Mouse (Mus musculus) C2C12 (cell line): ENCODE measurements at regions not wholly inside any gene's neighbourhood (a gene's known extent, or its start where the extent isn't known, plus 50 kb on each side); places are given as distances from the start of the nearest gene placed in this dataset.

Experiments
- H3K27me3 ChIP-seq: one replicate; pipeline ENCODE4 v1.6.1; 2011; ENCODE audit not compliant: control insufficient read depth, insufficient read depth, insufficient read length
- H3K36me3 ChIP-seq: one replicate; pipeline ENCODE4 v1.6.1; 2011; ENCODE audit not compliant: control insufficient read depth, insufficient read depth
- H3K4me3 ChIP-seq: one replicate; pipeline ENCODE4 v1.5.1; 2011; ENCODE audit warnings: mild to moderate bottlenecking, control low read depth; ENCODE audit not compliant: poor library complexity, insufficient read depth, severe bottlenecking
- H3K79me2 ChIP-seq: one replicate; pipeline ENCODE4 v1.6.1; 2011; ENCODE audit not compliant: control insufficient read depth, insufficient read depth
- H3K79me3 ChIP-seq: one replicate; pipeline ENCODE4 v1.6.1; 2011; ENCODE audit warnings: low read depth, control low read depth
- H3ac ChIP-seq: one replicate; pipeline ENCODE3; 2011; ENCODE audit warnings: low read depth; ENCODE audit not compliant: control insufficient read depth, insufficient read length
- CEBPB ChIP-seq: IDR thresholded peaks from one replicate; pipeline ENCODE4 v1.6.1; 2011; ENCODE audit warnings: low read depth, mild to moderate bottlenecking, control low read depth, moderate library complexity
- CTCF ChIP-seq: IDR thresholded peaks from one replicate; pipeline ENCODE4 v1.5.1; 2011; ENCODE audit not compliant: control insufficient read depth, insufficient read depth, insufficient read length
- FOSL1 ChIP-seq: IDR thresholded peaks from one replicate; pipeline ENCODE4 v1.8.0; 2011; ENCODE audit warnings: mild to moderate bottlenecking, low read length; ENCODE audit not compliant: poor library complexity, insufficient read depth, severe bottlenecking
- MAX ChIP-seq: IDR thresholded peaks from one replicate; pipeline ENCODE4 v1.6.1; 2011; ENCODE audit warnings: mild to moderate bottlenecking, control low read depth
- MYOD1 ChIP-seq: IDR thresholded peaks from one replicate; pipeline ENCODE4 v1.6.1; 2011; ENCODE audit warnings: low read depth; ENCODE audit not compliant: control insufficient read depth, insufficient read length
- MYOG ChIP-seq: IDR thresholded peaks from one replicate; pipeline ENCODE4 v1.6.1; 2011; ENCODE audit not compliant: control insufficient read depth, insufficient read length; ENCODE audit errors: extremely low read depth
- USF1 ChIP-seq: IDR thresholded peaks from one replicate; pipeline ENCODE4 v1.6.1; 2011; ENCODE audit warnings: low read depth, mild to moderate bottlenecking, control low read depth, moderate library complexity

GRCm38 (mm10) chr13:35226142-35226829, 199.4 kb upstream of the Eci2 start:
- no peak for TF ChIP-seq FOSL1
- no peak for TF ChIP-seq MYOD1
- TF ChIP-seq MAX, result no peak
- TF ChIP-seq USF1, result no peak
- no peak for TF ChIP-seq MYOG
- TF ChIP-seq CEBPB, result no peak
- TF ChIP-seq CTCF, result no peak
- no peak overlapping the region for H3K4me3 ChIP-seq

GRCm38 (mm10) chr13:35226944-35227343, 200.0 kb upstream of the Eci2 start:
- H3K79me3 ChIP-seq, result no peaks in the 10 kb centered on the region
- TF ChIP-seq MYOD1 (no peak), MYOG (no peak), CEBPB (no peak), FOSL1 (no peak), MAX (no peak), USF1 (no peak), CTCF (no peak)
- no peaks in the 10 kb centered on the region for H3K27me3 ChIP-seq
- no peak overlapping the region for H3K4me3 ChIP-seq
- H3K36me3 ChIP-seq, result no peaks in the 10 kb centered on the region
- no peaks in the 10 kb centered on the region for H3K79me2 ChIP-seq
- H3ac ChIP-seq, result no peak overlapping the region

More at GRCm38 (mm10) chr13:35226142-35226829, 199.4 kb upstream of the Eci2 start:
- no peaks in the 10 kb centered on the region for H3K79me2 ChIP-seq
- no peaks in the 10 kb centered on the region for H3K79me3 ChIP-seq
- no peak overlapping the region for H3ac ChIP-seq
- no peaks in the 10 kb centered on the region for H3K36me3 ChIP-seq
- H3K27me3 ChIP-seq, result no peaks in the 10 kb centered on the region

- Histone ChIP-seq H3K79me2 (no peaks in the 10 kb centered on the region), H3ac (no peak overlapping the region), H3K36me3 (no peaks in the 10 kb centered on the region), H3K4me3 (no peak overlapping the region), H3K79me3 (no peaks in the 10 kb centered on the region), H3K27me3 (no peaks in the 10 kb centered on the region)
- TF ChIP-seq USF1 (no peak), MYOD1 (no peak), FOSL1 (no peak), CEBPB (no peak), MYOG (no peak), MAX (no peak), CTCF (no peak)
Measured at GRCm38 (mm10) chr13:35229601-35230000, 202.7 kb upstream of the Eci2 start.

GRCm38 (mm10) chr13:35233636-35234035, 206.7 kb upstream of the Eci2 start:
- Histone ChIP-seq H3ac (no peak overlapping the region), H3K4me3 (no peak overlapping the region), H3K79me3 (no peaks in the 10 kb centered on the region), H3K36me3 (no peaks in the 10 kb centered on the region), H3K27me3 (no peaks in the 10 kb centered on the region), H3K79me2 (no peaks in the 10 kb centered on the region)
- TF ChIP-seq MYOD1, result no peak
- no peak for TF ChIP-seq USF1
- no peak for TF ChIP-seq CEBPB
- TF ChIP-seq FOSL1, result no peak
- TF ChIP-seq MYOG, result no peak
- TF ChIP-seq MAX, result no peak
- TF ChIP-seq CTCF, result no peak

- no peaks in the 10 kb centered on the region for H3K36me3 ChIP-seq
- H3K27me3 ChIP-seq, result no peaks in the 10 kb centered on the region
- TF ChIP-seq FOSL1 (no peak), MYOG (no peak), USF1 (no peak), MYOD1 (no peak), CTCF (no peak), MAX (no peak), CEBPB (no peak)
- H3K79me3 ChIP-seq, result no peaks in the 10 kb centered on the region
- no peaks in the 10 kb centered on the region for H3K79me2 ChIP-seq
- no peak overlapping the region for H3K4me3 ChIP-seq
- no peak overlapping the region for H3ac ChIP-seq
Measured at GRCm38 (mm10) chr13:35241443-35241842, 214.5 kb upstream of the Eci2 start.
